In genomic region chr4:115784769-115785510, GRCm38 (mm10) we compare ENCODE assay signal across 8 mouse cellular contexts. TPM values are rescaled to one million over a fixed set of nuclear protein-coding genes. Genes with fewer than 3 reads are reported as not detected.
DNase-seq lines count a peak whose midpoint lies in the region; ATAC-seq lines count a peak whose summit lies in the region.

Gene Atpaf1, plus strand, starts transcription at chr4:115784812.

- H3K9me3 ChIP-seq in forebrain, embryonic 10.5 days: no peaks in the 10 kb centered on the region
- no peaks in the 10 kb centered on the region for H3K9me3 ChIP-seq in heart, embryonic 14.5 days (ENCODE audit: control insufficient read depth, low read length)
- H3K9me3 ChIP-seq in liver, embryonic 13.5 days (replicated peaks): no peaks in the 10 kb centered on the region
- H3K9me3 ChIP-seq in stomach, embryonic 15.5 days: no peaks in the 10 kb centered on the region

- peak within 1 kb of the TSS; percentile 94 for H3K27ac ChIP-seq in forebrain, embryonic 10.5 days
- peak within 1 kb of the TSS; percentile 55 to 69 for H3K27ac ChIP-seq in heart, embryonic 14.5 days (replicated peaks in 1 of 2; ENCODE audit: control insufficient read depth in 1 of 2, insufficient read depth in 1 of 2, low read depth in 2 of 2, low read length in 2 of 2)
- H3K27ac ChIP-seq in liver, embryonic 13.5 days: peak within 1 kb of the TSS; percentile 78
- peak within 1 kb of the TSS; percentile 55 for H3K27ac ChIP-seq in stomach, embryonic 15.5 days

- DNase-seq in CD8-positive naive resting alpha-beta T cell, adult 2 months (ENCODE audit: low read depth in 2 of 2, low spot score in 2 of 2): peak; percentile 54 to 56
- DNase-seq in c-Kit-negative CD71-positive TER-119-positive erythroid progenitor cells, embryonic 14.5 days (ENCODE audit: low read depth, low spot score): peak; percentile 21
- peak; percentile 71 for DNase-seq in forebrain, embryonic 10.5 days (ENCODE audit: extremely low spot score, low spot score)
- peak; percentile 78 for DNase-seq in kidney, postnatal 14 days
- DNase-seq in liver, embryonic 13.5 days: peak; percentile 55
- DNase-seq in neural tube, embryonic 10.5 days (ENCODE audit: extremely low spot score, low spot score): peak; percentile 79

- peaks cover 21% of the 10 kb centered on the region for H3K4me1 ChIP-seq in forebrain, embryonic 10.5 days
- H3K4me1 ChIP-seq in heart, embryonic 14.5 days (ENCODE audit: control insufficient read depth in 2 of 2, insufficient read depth in 2 of 2, low read length in 2 of 2): peaks cover 5 to 23% of the 10 kb centered on the region in 2 experiments
- H3K4me1 ChIP-seq in liver, embryonic 13.5 days (replicated peaks): peaks cover 22% of the 10 kb centered on the region
- H3K4me1 ChIP-seq in stomach, embryonic 15.5 days: 0 out of 2 replicates have a peak, but pooled peaks cover 3% of the 10 kb centered on the region

- H3K4me3 ChIP-seq in forebrain, embryonic 10.5 days: peak within 1 kb of the TSS; percentile 85
- peak within 1 kb of the TSS; percentile 71 to 76 for H3K4me3 ChIP-seq in heart, embryonic 14.5 days (ENCODE audit: control insufficient read depth in 1 of 2, insufficient read depth in 1 of 2, low read depth in 1 of 2, low read length in 2 of 2)
- peak within 1 kb of the TSS; percentile 86 for H3K4me3 ChIP-seq in liver, embryonic 13.5 days (replicated peaks)
- H3K4me3 ChIP-seq in stomach, embryonic 15.5 days (replicated peaks): peak within 1 kb of the TSS; percentile 67

- H3K36me3 ChIP-seq in forebrain, embryonic 10.5 days (replicated peaks): peaks cover 19% of the 10 kb centered on the region
- H3K36me3 ChIP-seq in heart, embryonic 14.5 days (ENCODE audit: control insufficient read depth, insufficient read depth, low read length): peaks cover 21% of the 10 kb centered on the region
- H3K36me3 ChIP-seq in liver, embryonic 13.5 days: peaks cover 18% of the 10 kb centered on the region
- 0 out of 2 replicates have a peak, but pooled peaks cover 3% of the 10 kb centered on the region for H3K36me3 ChIP-seq in stomach, embryonic 15.5 days

- peak within 1 kb of the TSS; percentile 89 for H3K9ac ChIP-seq in heart, embryonic 14.5 days (ENCODE audit: low read length)
- H3K9ac ChIP-seq in liver, embryonic 13.5 days: peak within 1 kb of the TSS; percentile 84
- H3K9ac ChIP-seq in stomach, embryonic 15.5 days: peak within 1 kb of the TSS; percentile 61

- under 1% methylated on average over 68 of the region's 69 CpGs for WGBS in forebrain, embryonic 10.5 days
- whole genome bisulfite sequencing in heart, embryonic 14.5 days: under 1% methylated on average over 59 of the region's 69 CpGs
- WGBS in liver, embryonic 13.5 days (ENCODE audit: insufficient replicate concordance): under 1% methylated on average over 57 of the region's 69 CpGs
- under 1% methylated on average over 69 of the region's 69 CpGs for WGBS in stomach, embryonic 15.5 days

- peak; percentile 78 for ATAC-seq in heart, embryonic 14.5 days (ENCODE audit: insufficient number of reproducible peaks, insufficient read depth, low FRiP score, low read depth)
- ATAC-seq in liver, embryonic 13.5 days (ENCODE audit: low read depth): peak; percentile 78
- ATAC-seq in stomach, embryonic 15.5 days (ENCODE audit: insufficient read depth, low FRiP score, low read depth): peak; percentile 88

- 0 out of 2 replicates have a peak, but pooled peaks cover 6% of the 10 kb centered on the region for H3K27me3 ChIP-seq in forebrain, embryonic 10.5 days (ENCODE audit: poor library complexity, severe bottlenecking)
- no peaks in the 10 kb centered on the region for H3K27me3 ChIP-seq in heart, embryonic 14.5 days (ENCODE audit: control insufficient read depth, insufficient read depth, low read length)
- H3K27me3 ChIP-seq in liver, embryonic 13.5 days: no peaks in the 10 kb centered on the region
- no peaks in the 10 kb centered on the region for H3K27me3 ChIP-seq in stomach, embryonic 15.5 days (replicated peaks)

- peak within 1 kb of the TSS; percentile 85 for H3K4me2 ChIP-seq in heart, embryonic 14.5 days (ENCODE audit: low read length)
- peak within 1 kb of the TSS; percentile 86 for H3K4me2 ChIP-seq in liver, embryonic 13.5 days
- peak within 1 kb of the TSS; percentile 84 for H3K4me2 ChIP-seq in stomach, embryonic 15.5 days

RNA-seq across cellular contexts. Expression of gene Atpaf1, which starts in this region (rescaled TPM):
- polyA plus RNA-seq in forebrain, embryonic 10.5 days (2016; fragmentation: Nextera tagmentation; extraction: Ambion mirVana): 45.8 and 56.3 TPM in 2 replicates
- 89.2 and 89.5 TPM in 2 replicates for polyA plus RNA-seq in heart, embryonic 14.5 days (2014; fragmentation: Nextera tagmentation; extraction: Ambion mirVana)
- 19.5 and 20.7 TPM in 2 replicates for polyA plus RNA-seq in liver, embryonic 13.5 days (2015; fragmentation: Nextera tagmentation; extraction: Ambion mirVana)
- 47.8 and 50.9 TPM in 2 replicates for polyA plus RNA-seq in stomach, embryonic 15.5 days (2015; fragmentation: Nextera tagmentation; extraction: Ambion mirVana)

Comparison
In these comparisons a context has a peak if more than half of its experiments do, and no peak if none do; other contexts are left out.
1. Peak in every context shown above with its lines: DNase-seq, ATAC-seq, H3K4me3 ChIP-seq and H3K27ac ChIP-seq.
2. DNase-seq: peak in every context shown above with its lines; median percentile 79 in neural tube, embryonic 10.5 days; 78 in kidney, postnatal 14 days; 71 in forebrain, embryonic 10.5 days; 55 in CD8-positive naive resting alpha-beta T cell, adult 2 months; 55 in liver, embryonic 13.5 days; 21 in c-Kit-negative CD71-positive TER-119-positive erythroid progenitor cells, embryonic 14.5 days.